Mouse (Mus musculus) forebrain, embryonic 16.5 days (tissue): ENCODE data around the gene Krtap8-1. TPM values are rescaled to one million over a fixed set of nuclear protein-coding genes. Genes with fewer than 3 reads are reported as not detected.

Experiments used
- ATAC-seq: fragments of 200-750 bp; cut with Nextera tagmentation; 2 replicates; pipeline ENCODE4 v1.8.0; 2017; ENCODE audit warnings: mild to moderate bottlenecking, moderate library complexity
- H3K27ac ChIP-seq: fragments of 300-500 bp; sonication (generic); 2 replicates; pipeline ENCODE4 v1.5.1; 2014; ENCODE audit warnings: low read length, control low read depth
- H3K27me3 ChIP-seq: fragments of 300-500 bp; sonication (generic); replicated peaks from 2 replicates; pipeline ENCODE4 v1.6.1; 2014; ENCODE audit warnings: low read length; ENCODE audit not compliant: control insufficient read depth, insufficient read depth
- H3K36me3 ChIP-seq: fragments of 300-500 bp; sonication (generic); 2 replicates; pipeline ENCODE4 v1.6.1; 2014; ENCODE audit not compliant: control insufficient read depth, insufficient read depth
- H3K4me1 ChIP-seq: fragments of 300-500 bp; sonication (generic); replicated peaks from 2 replicates; pipeline ENCODE4 v1.6.1; 2014; ENCODE audit warnings: low read length; ENCODE audit not compliant: control insufficient read depth, insufficient read depth
- H3K4me2 ChIP-seq: fragments of 300-500 bp; sonication (generic); 2 replicates; pipeline ENCODE4 v1.6.1; 2014; ENCODE audit warnings: mild to moderate bottlenecking, low read length, control low read depth
- H3K4me3 ChIP-seq: fragments of 300-500 bp; sonication (generic); replicated peaks from 2 replicates; pipeline ENCODE4 v1.5.1; 2014; ENCODE audit warnings: mild to moderate bottlenecking, low read length, control low read depth
- H3K9ac ChIP-seq: fragments of 300-500 bp; sonication (generic); replicated peaks from 2 replicates; pipeline ENCODE4 v1.6.1; 2014; ENCODE audit warnings: low read depth, low read length, control low read depth
- H3K9me3 ChIP-seq: fragments of 300-500 bp; sonication (generic); 2 replicates; pipeline ENCODE4 v1.6.1; 2016; ENCODE audit warnings: low read length; ENCODE audit not compliant: control insufficient read depth
- WGBS: fragments of 180-500 bp; shearing (Covaris S2); extraction: QIAGEN DNeasy Blood & Tissue Kit; methylation state at CpG from one replicate; pipeline ENCODE4 v1.1.7; 2014; 5-methylcytosine and 5-hydroxymethylcytosine counted together
- polyA plus RNA-seq: library from polyadenylated mRNA; unstranded; fragments of >200 nt; fragmentation: Nextera tagmentation; extraction: Ambion mirVana; gene quantifications from 2 replicates; pipeline ENCODE4 v1.2.1, GENCODE M21; 2015

Gene Krtap8-1
- polyA plus RNA-seq = not detected in 2 replicates

DNA sequence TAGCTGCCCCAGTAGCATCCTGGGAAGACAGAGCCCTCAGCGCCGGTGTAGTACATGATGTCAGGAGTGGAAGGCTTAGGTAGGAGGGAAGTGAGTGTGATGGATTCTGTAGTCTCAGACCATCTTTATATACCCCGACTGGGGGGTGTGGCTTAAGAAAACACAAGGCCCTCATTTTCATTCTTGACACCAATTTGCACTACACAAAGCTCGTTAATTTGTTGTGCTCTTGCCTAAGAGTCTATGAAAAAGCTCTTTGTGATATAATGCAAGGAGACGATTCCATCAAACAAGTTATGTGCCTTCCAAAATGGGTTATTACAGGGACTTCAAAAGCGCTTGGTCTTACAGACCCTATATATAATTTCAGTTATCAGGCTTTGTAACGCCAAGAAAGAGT is at the start of gene Krtap8-1:
Krtap8-1 (minus strand) TSS at position 101 of the 400 bp plus-strand sequence.
- ATAC-seq = no peak
- 60% methylated on average over 7 of the region's 7 CpGs for WGBS
- H3K36me3 ChIP-seq = no peaks in the 10 kb centered on the region

GRCm38 (mm10) chr16:89537349-89537748 is 49.6 kb upstream of the Krtap8-1 start:
- Histone ChIP-seq H3K4me1 (peaks cover 7% of the 10 kb centered on the region), H3K4me2 (no peak overlapping the region), H3K9me3 (no peaks in the 10 kb centered on the region), H3K36me3 (no peaks in the 10 kb centered on the region), H3K4me3 (no peak overlapping the region), H3K27me3 (no peaks in the 10 kb centered on the region), H3K9ac (no peak overlapping the region), H3K27ac (no peak overlapping the region)
- WGBS = 45% methylated on average over 6 of the region's 6 CpGs
- ATAC-seq = peak; percentile 57

More for the DNA sequence above, at the start of gene Krtap8-1:
- H3K9me3 ChIP-seq = no peaks in the 10 kb centered on the region
- no peak within 1 kb of the TSS for H3K4me3 ChIP-seq
- no peaks in the 10 kb centered on the region for H3K27me3 ChIP-seq
- H3K4me2 ChIP-seq = no peak within 1 kb of the TSS
- H3K9ac ChIP-seq = no peak within 1 kb of the TSS
- no peaks in the 10 kb centered on the region for H3K4me1 ChIP-seq
- no peak within 1 kb of the TSS for H3K27ac ChIP-seq

DNA sequence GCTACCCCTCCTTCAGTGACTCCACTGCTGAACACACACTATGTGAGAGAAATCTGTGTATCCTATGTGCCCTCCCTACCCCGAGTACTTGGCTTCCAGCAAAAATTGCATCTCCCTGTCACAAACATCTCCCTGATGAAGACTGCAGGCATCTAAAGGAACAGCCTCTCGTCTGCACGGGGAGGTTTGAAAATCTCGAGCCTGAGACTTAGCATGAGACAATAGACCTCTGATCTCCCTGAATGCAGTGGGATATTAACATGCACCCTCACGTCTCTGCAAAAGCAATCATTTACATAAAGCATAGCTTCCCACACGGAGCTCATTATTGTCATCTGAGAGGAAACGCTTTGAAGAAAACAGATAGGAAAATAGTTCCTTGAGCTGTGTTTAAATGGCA is 42.8 kb upstream of the Krtap8-1 start:
- Histone ChIP-seq H3K27me3 (no peaks in the 10 kb centered on the region), H3K36me3 (no peaks in the 10 kb centered on the region), H3K4me2 (peak overlapping the region; percentile 4; the same call in 1 of the 2 replicates), H3K9ac (no peak overlapping the region), H3K4me1 (peaks cover 23% of the 10 kb centered on the region), H3K27ac (peak overlapping the region; percentile 49; the same call in 1 of the 2 replicates), H3K4me3 (no peak overlapping the region), H3K9me3 (no peaks in the 10 kb centered on the region)
- WGBS = 3% methylated on average over 7 of the region's 7 CpGs
- peak; percentile 88 for ATAC-seq

- no peaks in the 10 kb centered on the region for H3K36me3 ChIP-seq
- H3K27ac ChIP-seq = no peak overlapping the region
- H3K9ac ChIP-seq = no peak overlapping the region
- ATAC-seq = peak; percentile 36
- H3K27me3 ChIP-seq = no peaks in the 10 kb centered on the region
- no peak overlapping the region for H3K4me2 ChIP-seq
- WGBS = 30% methylated on average over 7 of the region's 7 CpGs
- H3K9me3 ChIP-seq = no peaks in the 10 kb centered on the region
- peaks cover 23% of the 10 kb centered on the region for H3K4me1 ChIP-seq
- no peak overlapping the region for H3K4me3 ChIP-seq
Measured at GRCm38 (mm10) chr16:89529846-89530245, 42.1 kb upstream of the Krtap8-1 start.

DNA sequence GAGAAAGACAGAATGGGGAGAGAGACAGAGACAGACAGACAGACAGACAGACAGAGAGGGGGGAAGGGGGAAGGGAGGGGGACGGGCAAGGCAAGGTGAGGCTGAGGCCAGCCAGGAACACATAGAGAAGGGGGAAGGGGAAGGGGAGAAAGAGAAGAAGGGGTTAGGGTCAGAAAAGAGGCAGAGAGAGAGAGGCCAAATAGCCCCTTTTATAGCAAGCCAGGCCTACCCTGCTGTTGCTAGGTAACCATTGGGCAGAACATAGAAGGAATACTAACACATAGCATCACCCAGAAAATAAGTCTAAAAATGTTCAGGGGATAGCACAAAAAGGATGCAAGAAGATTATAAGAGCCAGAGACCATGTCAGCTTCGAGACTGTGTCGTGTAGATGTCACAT is 40.6 kb upstream of the Krtap8-1 start:
- peak; percentile 29; the same call in 1 of the 2 replicates for ATAC-seq
- Histone ChIP-seq H3K9me3 (no peaks in the 10 kb centered on the region), H3K36me3 (no peaks in the 10 kb centered on the region), H3K27me3 (no peaks in the 10 kb centered on the region), H3K4me1 (peaks cover 23% of the 10 kb centered on the region), H3K9ac (no peak overlapping the region), H3K4me2 (no peak overlapping the region), H3K4me3 (no peak overlapping the region), H3K27ac (no peak overlapping the region)
- 44% methylated on average over 3 of the region's 3 CpGs for WGBS

DNA sequence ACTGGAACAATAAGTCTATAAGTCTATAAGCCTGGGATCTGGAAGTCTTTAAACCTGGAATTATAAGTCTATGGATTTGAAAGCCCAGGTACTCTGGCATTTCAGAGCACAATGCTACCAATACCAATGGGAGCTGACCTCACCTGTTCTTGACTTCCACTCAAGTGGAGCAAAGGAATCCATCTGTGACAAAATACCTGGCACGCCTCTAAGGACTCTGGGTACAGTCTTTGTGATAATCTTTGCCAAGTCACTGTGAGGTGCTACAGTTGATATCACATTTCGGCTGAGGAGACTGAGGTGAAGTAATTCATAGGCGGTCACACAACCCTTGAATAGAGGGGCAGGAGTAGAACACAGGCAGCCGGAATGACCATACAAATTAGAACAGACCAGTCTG is 33.2 kb upstream of the Krtap8-1 start:
- no peak overlapping the region for H3K4me3 ChIP-seq
- no peaks in the 10 kb centered on the region for H3K27me3 ChIP-seq
- no peak for ATAC-seq
- no peak overlapping the region for H3K27ac ChIP-seq
- WGBS = 87% methylated on average over 4 of the region's 4 CpGs
- no peaks in the 10 kb centered on the region for H3K9me3 ChIP-seq
- H3K9ac ChIP-seq = no peak overlapping the region
- H3K4me1 ChIP-seq = peaks cover 6% of the 10 kb centered on the region; the same call in 1 of the 2 replicates
- H3K4me2 ChIP-seq = no peak overlapping the region
- H3K36me3 ChIP-seq = no peaks in the 10 kb centered on the region

DNA sequence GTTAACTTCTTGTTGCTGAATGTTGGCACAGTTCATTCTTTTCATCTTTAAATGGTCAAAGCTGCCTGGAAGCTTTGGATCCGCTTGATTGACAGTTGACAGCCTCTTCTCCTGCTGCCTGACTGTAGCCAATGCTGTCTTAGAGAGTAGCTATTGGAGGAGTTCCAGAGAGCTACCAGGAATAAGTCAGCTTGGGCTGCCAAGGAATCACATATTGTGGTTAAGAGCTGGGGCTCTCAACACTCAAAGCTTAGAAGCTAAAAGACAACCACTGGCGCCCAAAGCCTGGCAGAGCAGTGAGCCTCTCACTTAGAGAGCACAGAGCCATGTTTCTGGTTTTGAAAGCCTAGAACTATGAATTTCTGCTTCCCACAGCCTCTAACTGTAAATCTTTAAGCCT is 32.8 kb upstream of the Krtap8-1 start:
- H3K4me2 ChIP-seq = no peak overlapping the region
- H3K9me3 ChIP-seq = no peaks in the 10 kb centered on the region
- no peaks in the 10 kb centered on the region for H3K36me3 ChIP-seq
- ATAC-seq = peak; percentile 85
- H3K27me3 ChIP-seq = no peaks in the 10 kb centered on the region
- H3K4me1 ChIP-seq = peaks cover 6% of the 10 kb centered on the region; the same call in 1 of the 2 replicates
- H3K9ac ChIP-seq = no peak overlapping the region
- no peak overlapping the region for H3K27ac ChIP-seq
- 74% methylated on average over 2 of the region's 2 CpGs for WGBS
- H3K4me3 ChIP-seq = no peak overlapping the region

DNA sequence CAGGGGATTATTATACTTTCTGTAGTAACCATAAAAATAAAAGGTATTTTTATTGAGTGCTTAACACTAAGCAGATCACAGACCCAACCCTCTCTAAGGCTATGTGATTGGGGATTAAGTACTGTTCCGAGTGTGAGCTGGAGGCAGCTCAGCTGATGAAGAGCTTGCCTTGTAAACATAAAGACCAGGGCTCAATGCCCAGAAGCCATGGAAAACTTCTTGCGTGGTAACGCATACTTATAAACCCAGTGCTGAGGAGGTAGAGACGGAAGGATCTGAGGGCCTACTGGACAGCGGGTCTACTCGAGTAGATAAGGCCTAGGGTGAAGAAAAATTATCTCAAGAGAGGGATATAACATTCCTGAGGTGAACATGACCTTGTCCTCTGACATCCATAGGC is 32.3 kb upstream of the Krtap8-1 start:
- no peak overlapping the region for H3K27ac ChIP-seq
- WGBS = 72% methylated on average over 6 of the region's 6 CpGs

DNA sequence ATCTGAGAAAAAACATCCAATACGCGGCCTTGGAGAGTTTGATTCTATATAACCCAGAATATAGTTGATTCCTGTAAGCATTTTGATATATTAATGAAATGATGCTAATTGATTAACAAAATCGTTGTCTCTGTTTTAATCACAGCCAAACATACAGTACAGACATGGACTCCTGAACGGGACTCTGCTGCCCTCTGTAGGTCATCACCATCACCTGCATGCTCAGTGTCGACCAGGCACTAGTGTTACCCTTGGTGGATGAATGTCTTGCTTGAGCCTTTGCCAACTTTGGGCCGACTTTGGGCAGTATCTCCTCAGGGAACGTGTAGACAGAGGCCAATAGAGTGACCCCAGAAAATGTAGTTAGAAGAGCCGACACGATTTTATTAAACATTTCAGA is 29.9 kb upstream of the Krtap8-1 start:
- WGBS = 58% methylated on average over 9 of the region's 9 CpGs
- Histone ChIP-seq H3K36me3 (no peaks in the 10 kb centered on the region), H3K4me1 (peaks cover 13% of the 10 kb centered on the region), H3K27ac (no peak overlapping the region), H3K9me3 (no peaks in the 10 kb centered on the region), H3K4me3 (no peak overlapping the region), H3K27me3 (no peaks in the 10 kb centered on the region), H3K9ac (no peak overlapping the region), H3K4me2 (no peak overlapping the region)
- ATAC-seq = peak; percentile 39; the same call in 1 of the 2 replicates

More for the DNA sequence above, 32.3 kb upstream of the Krtap8-1 start:
- H3K4me1 ChIP-seq = peaks cover 6% of the 10 kb centered on the region; the same call in 1 of the 2 replicates
- no peak overlapping the region for H3K9ac ChIP-seq
- no peaks in the 10 kb centered on the region for H3K36me3 ChIP-seq
- H3K9me3 ChIP-seq = no peaks in the 10 kb centered on the region
- no peak overlapping the region for H3K4me3 ChIP-seq
- peak; percentile 6; the same call in 1 of the 2 replicates for ATAC-seq
- no peak overlapping the region for H3K4me2 ChIP-seq
- H3K27me3 ChIP-seq = no peaks in the 10 kb centered on the region

DNA sequence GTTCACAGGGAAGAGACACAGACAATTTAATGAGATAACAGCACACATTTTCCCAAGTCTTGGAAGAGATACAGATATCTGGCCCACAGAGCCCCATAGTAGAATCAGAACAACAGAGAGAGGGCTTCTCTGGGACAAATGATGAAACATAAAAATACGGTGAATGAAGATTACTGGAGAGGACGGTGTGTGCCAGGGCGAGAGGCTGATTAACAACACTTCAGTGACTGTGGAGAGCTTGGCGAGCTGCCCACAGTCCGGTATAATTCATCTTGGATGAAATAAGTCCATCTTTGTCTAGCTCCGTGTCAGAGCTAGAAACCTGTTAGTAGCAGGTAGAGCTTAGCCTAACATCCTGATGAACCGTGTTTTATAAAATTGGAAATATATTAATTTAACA is 25.7 kb upstream of the Krtap8-1 start:
- peak; percentile 52 for ATAC-seq
- H3K4me1 ChIP-seq = peaks cover 10% of the 10 kb centered on the region
- no peak overlapping the region for H3K27ac ChIP-seq
- no peaks in the 10 kb centered on the region for H3K27me3 ChIP-seq
- H3K4me2 ChIP-seq = peak overlapping the region; percentile 45
- H3K4me3 ChIP-seq = no peak overlapping the region
- H3K9me3 ChIP-seq = no peaks in the 10 kb centered on the region
- WGBS = 26% methylated on average over 7 of the region's 7 CpGs
- no peaks in the 10 kb centered on the region for H3K36me3 ChIP-seq
- H3K9ac ChIP-seq = 0 out of 2 replicates have a peak overlapping the region, but pooled peaks have one; percentile 32
